Mouse (Mus musculus) heart, postnatal 0 days (tissue): Measurements from ENCODE around the gene Slc22a12. TPM values are rescaled to one million over a fixed set of nuclear protein-coding genes. Genes with fewer than 3 reads are reported as not detected.

Experiments
- ATAC-seq: fragments of 200-750 bp; cut with Nextera tagmentation; 2 replicates; pipeline ENCODE4 v1.8.0; 2017; ENCODE audit warnings: low read depth, moderate number of reproducible peaks, moderate library complexity; ENCODE audit not compliant: insufficient read depth
- DNase-seq: peaks from one replicate; pipeline ENCODE4 v3.0.0-alpha.2; 2016; ENCODE audit warnings: low spot score
- H3K27ac ChIP-seq: fragments of 300-500 bp; sonication (generic); 2 replicates; pipeline ENCODE4 v1.5.1; 2014; ENCODE audit warnings: low read depth, mild to moderate bottlenecking
- H3K27me3 ChIP-seq: fragments of 300-500 bp; sonication (generic); 2 replicates; pipeline ENCODE4 v1.6.1; 2014; ENCODE audit warnings: low read length, mixed read lengths; ENCODE audit not compliant: control insufficient read depth, insufficient read depth
- H3K36me3 ChIP-seq: fragments of 300-500 bp; sonication (generic); replicated peaks from 2 replicates; pipeline ENCODE4 v1.6.1; 2014; ENCODE audit warnings: low read length, mixed read lengths; ENCODE audit not compliant: control insufficient read depth, insufficient read depth
- H3K4me1 ChIP-seq: fragments of 300-500 bp; sonication (generic); 2 replicates; pipeline ENCODE4 v1.6.1; 2014; ENCODE audit warnings: antibody characterized with exemption; ENCODE audit not compliant: control insufficient read depth, insufficient read depth
- H3K4me2 ChIP-seq: fragments of 300-500 bp; sonication (generic); 2 replicates; pipeline ENCODE4 v1.6.1; 2014; ENCODE audit warnings: low read depth, mild to moderate bottlenecking, low read length, moderate library complexity
- H3K4me3 ChIP-seq: fragments of 300-500 bp; sonication (generic); 2 replicates; pipeline ENCODE4 v1.5.1; 2014; ENCODE audit warnings: low read depth, low read length
- H3K9ac ChIP-seq: fragments of 300-500 bp; sonication (generic); replicated peaks from 2 replicates; pipeline ENCODE4 v1.6.1; 2014; ENCODE audit warnings: low read depth, low read length, mixed read lengths
- H3K9me3 ChIP-seq: fragments of 300-500 bp; sonication (generic); replicated peaks from 2 replicates; pipeline ENCODE4 v1.6.1; 2016; ENCODE audit warnings: low read length; ENCODE audit not compliant: control insufficient read depth
- CTCF ChIP-seq: IDR thresholded peaks from 2 replicates; pipeline ENCODE4 v1.5.1; 2016; ENCODE audit warnings: antibody characterized with exemption, control low read depth, low read depth
- EP300 ChIP-seq: IDR thresholded peaks from 2 replicates; pipeline ENCODE4 v1.6.1; 2016; ENCODE audit warnings: antibody characterized with exemption, low read depth
- WGBS: fragments of 180-500 bp; shearing (Covaris S2); extraction: QIAGEN DNeasy Blood & Tissue Kit; methylation state at CpG from one replicate; pipeline ENCODE4 v1.1.7; 2014; 5-methylcytosine and 5-hydroxymethylcytosine counted together
- microRNA-seq: library from miRNA; unstranded; fragments of <30 nt; microRNA quantifications from one replicate; pipeline ENCODE4, GENCODE M21; 2016
- polyA plus RNA-seq: library from polyadenylated mRNA; unstranded; fragments of >200 nt; fragmentation: Nextera tagmentation; extraction: Ambion mirVana; gene quantifications from 2 replicates; pipeline ENCODE4 v1.2.1, GENCODE M21; 2015
- total RNA-seq: library from RNA; depleted of rRNA; stranded (reverse); fragments of >200 nt; gene quantifications from 2 replicates; pipeline ENCODE4 v1.2.3, GENCODE M21; 2014; ENCODE audit warnings: low replicate concordance; rRNA removed

Gene Slc22a12
- total and polyA plus RNA-seq, 2 experiments from 2014 or later = not detected

- no peak overlapping the region for H3K4me3 ChIP-seq
- peaks cover 59% of the 10 kb centered on the region for H3K27me3 ChIP-seq
- DNase-seq (peak; percentile 77), ATAC-seq (peak; percentile 49; the same call in 1 of the 2 replicates)
- H3K36me3 ChIP-seq = no peaks in the 10 kb centered on the region
- H3K9me3 ChIP-seq = no peaks in the 10 kb centered on the region
- no peak overlapping the region for H3K9ac ChIP-seq
- H3K4me2 ChIP-seq = no peak overlapping the region
- WGBS = 1% methylated on average over 4 of the region's 4 CpGs
- no peak for TF ChIP-seq EP300
- TF ChIP-seq CTCF = peak; percentile 99
- no peaks in the 10 kb centered on the region for H3K4me1 ChIP-seq
- H3K27ac ChIP-seq = no peak overlapping the region
Observed at GRCm38 (mm10) chr19:6489030-6489429, 53.8 kb downstream of the Slc22a12 start.

Small RNA genes lying within 50 kb of the gene (microRNA-seq; reads per million reads assigned to microRNA genes)
- gene Gm26460 = not detected

Other genes starting within 250 kb of the Slc22a12 start
- gene Cdc42bpg, start 236.6 kb downstream of the Slc22a12 start, total RNA-seq = 4.8 and 9.5 TPM in 2 replicates
- gene Cdc42bpg, start 236.6 kb downstream of the Slc22a12 start, polyA plus RNA-seq = 0.49 and 0.51 TPM in 2 replicates
- 20.6 and 46.5 TPM in 2 replicates for gene Men1, start 208.1 kb downstream of the Slc22a12 start, total RNA-seq
- 20.1 and 20.3 TPM in 2 replicates for gene Men1, start 208.1 kb downstream of the Slc22a12 start, polyA plus RNA-seq
- 48.4 and 59.1 TPM in 2 replicates for gene Map4k2, start 201.9 kb downstream of the Slc22a12 start, total RNA-seq
- 9.6 and 10.1 TPM in 2 replicates for gene Map4k2, start 201.9 kb downstream of the Slc22a12 start, polyA plus RNA-seq
- gene Sf1, start 179.3 kb downstream of the Slc22a12 start, total RNA-seq = 41.8 and 94.6 TPM in 2 replicates
- gene Sf1, start 179.3 kb downstream of the Slc22a12 start, polyA plus RNA-seq = 31.8 and 38.3 TPM in 2 replicates
- 451 and 487 TPM in 2 replicates for gene Pygm, start 158.6 kb downstream of the Slc22a12 start, total RNA-seq
- 390 and 400 TPM in 2 replicates for gene Pygm, start 158.6 kb downstream of the Slc22a12 start, polyA plus RNA-seq
- 25.3 and 55.6 TPM in 2 replicates for gene Rasgrp2, start 143.7 kb downstream of the Slc22a12 start, total RNA-seq
- 46.6 and 55.5 TPM in 2 replicates for gene Rasgrp2, start 143.7 kb downstream of the Slc22a12 start, polyA plus RNA-seq
- gene Nrxn2, start 124.3 kb downstream of the Slc22a12 start, total RNA-seq = not detected in 2 replicates
- gene Nrxn2, start 124.3 kb downstream of the Slc22a12 start, polyA plus RNA-seq = 0.67 and 0.68 TPM in 2 replicates